ENCODE assay signal across 7 mouse cellular contexts in the genomic region with DNA sequence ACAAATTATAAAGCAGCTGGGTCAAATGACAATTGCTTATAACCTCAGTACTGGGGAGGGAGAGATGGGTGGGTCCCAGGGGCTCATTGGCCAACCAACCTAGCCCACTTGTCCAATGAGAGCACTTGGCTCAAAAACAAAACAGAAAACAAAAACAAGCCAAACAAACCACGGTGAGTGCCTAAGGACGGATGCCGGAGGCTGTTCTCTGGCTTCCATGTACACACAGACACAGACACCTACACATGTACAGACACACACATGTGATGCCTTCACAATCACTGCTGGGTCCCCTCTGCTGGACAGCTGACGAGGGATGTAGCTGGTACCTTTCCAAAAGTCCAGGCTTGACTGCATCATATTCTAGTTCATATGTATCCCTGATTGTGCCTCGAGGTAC.
"Had no signal": no experiment of that assay in that cellular context is flagged by ENCODE, and none has a peak within 500 bp of the region (broad histone marks: within the 10 kb centered on the region; RNA-seq: fewer than 3 reads in every experiment).

No protein-coding gene starts in this region.

- H3K27ac ChIP-seq: left cerebral cortex, adult 2 months; liver, embryonic 13.5 days; midbrain, embryonic 15.5 days; neural tube, embryonic 12.5 days; stomach, postnatal 0 days had no signal

- DNase-seq: liver, embryonic 13.5 days had no signal

- H3K9me3 ChIP-seq: limb, embryonic 15.5 days; liver, embryonic 13.5 days; midbrain, embryonic 15.5 days; neural tube, embryonic 12.5 days had no signal

- H3K4me3 ChIP-seq: left cerebral cortex, adult 2 months; limb, embryonic 15.5 days; liver, embryonic 13.5 days; midbrain, embryonic 15.5 days; neural tube, embryonic 12.5 days had no signal

- H3K4me2 ChIP-seq: limb, embryonic 15.5 days; liver, embryonic 13.5 days; midbrain, embryonic 11.5 days; midbrain, embryonic 15.5 days; neural tube, embryonic 12.5 days had no signal

- H3K36me3 ChIP-seq: limb, embryonic 15.5 days; liver, embryonic 13.5 days; midbrain, embryonic 15.5 days; neural tube, embryonic 12.5 days had no signal

- H3K9ac ChIP-seq: limb, embryonic 15.5 days; liver, embryonic 13.5 days; midbrain, embryonic 15.5 days; neural tube, embryonic 12.5 days had no signal

- H3K27me3 ChIP-seq: limb, embryonic 15.5 days; liver, embryonic 13.5 days; midbrain, embryonic 15.5 days; neural tube, embryonic 12.5 days had no signal

- ATAC-seq: midbrain, embryonic 15.5 days had no signal
